Mouse (Mus musculus) limb, embryonic 12.5 days (tissue): ENCODE measurements around the gene Vangl1. TPM values are rescaled to one million over a fixed set of nuclear protein-coding genes. Genes with fewer than 3 reads are reported as not detected.
"Not testable (repeated sequence)": the region's sequence is repeated elsewhere in the genome, so short reads cannot be mapped to it uniquely, and the experiment has no call there.

ENCODE experiments used
- ATAC-seq: fragments of 200-750 bp; cut with Nextera tagmentation; 2 replicates; pipeline ENCODE4 v1.8.0; 2017; ENCODE audit warnings: low read depth, moderate TSS enrichment; ENCODE audit not compliant: insufficient number of reproducible peaks, insufficient read depth, low FRiP score, low TSS enrichment
- H3K27ac ChIP-seq: fragments of 300-500 bp; sonication (generic); 2 replicates; pipeline ENCODE4 v1.5.1; 2016; ENCODE audit warnings: mild to moderate bottlenecking, moderate library complexity
- H3K27me3 ChIP-seq: fragments of 300-500 bp; sonication (generic); 2 replicates; pipeline ENCODE4 v1.6.1; 2016; ENCODE audit warnings: mild to moderate bottlenecking, moderate library complexity
- H3K36me3 ChIP-seq: fragments of 300-500 bp; sonication (generic); 2 replicates; pipeline ENCODE4 v1.6.1; 2016; ENCODE audit warnings: mild to moderate bottlenecking, moderate library complexity
- H3K4me1 ChIP-seq: fragments of 300-500 bp; sonication (generic); replicated peaks from 2 replicates; pipeline ENCODE4 v1.6.1; 2016
- H3K4me2 ChIP-seq: fragments of 300-500 bp; sonication (generic); 2 replicates; pipeline ENCODE4 v1.6.1; 2016; ENCODE audit warnings: mild to moderate bottlenecking, moderate library complexity
- H3K4me3 ChIP-seq: fragments of 300-500 bp; sonication (generic); replicated peaks from 2 replicates; pipeline ENCODE4 v1.5.1; 2016; ENCODE audit warnings: mild to moderate bottlenecking
- H3K9ac ChIP-seq: fragments of 300-500 bp; sonication (generic); replicated peaks from 2 replicates; pipeline ENCODE4 v1.6.1; 2016; ENCODE audit warnings: mild to moderate bottlenecking, moderate library complexity
- H3K9me3 ChIP-seq: fragments of 300-500 bp; sonication (generic); 2 replicates; pipeline ENCODE4 v1.6.1; 2016; ENCODE audit warnings: mild to moderate bottlenecking, moderate library complexity
- WGBS: fragments of 180-500 bp; shearing (Covaris S2); methylation state at CpG from one replicate; pipeline ENCODE4 v1.1.7; 2016; 5-methylcytosine and 5-hydroxymethylcytosine counted together
- polyA plus RNA-seq: library from polyadenylated mRNA; unstranded; fragments of >200 nt; fragmentation: Nextera tagmentation; extraction: Ambion mirVana; gene quantifications from 2 replicates; pipeline ENCODE4 v1.2.1, GENCODE M21; 2016

The Vangl1 gene
- polyA plus RNA-seq, 1 experiment from 2014 or later: 15.4 TPM

- Histone ChIP-seq H3K4me2 (no peak overlapping the region), H3K36me3 (peaks cover 13% of the 10 kb centered on the region), H3K9me3 (no peaks in the 10 kb centered on the region), H3K27ac (peak overlapping the region; percentile 56; the same call in 1 of the 2 replicates), H3K9ac (no peak overlapping the region), H3K4me3 (no peak overlapping the region), H3K27me3 (no peaks in the 10 kb centered on the region), H3K4me1 (peaks cover 34% of the 10 kb centered on the region)
- peak; percentile 52 for ATAC-seq
- WGBS: 71% methylated on average over 13 of the region's 13 CpGs
Observed at GRCm38 (mm10) chr3:102169197-102169905, 35.1 kb downstream of the Vangl1 start.

- Histone ChIP-seq H3K9me3 (no peaks in the 10 kb centered on the region), H3K9ac (no peak overlapping the region), H3K4me1 (peaks cover 28% of the 10 kb centered on the region), H3K4me3 (no peak overlapping the region), H3K27ac (0 out of 2 replicates have a peak overlapping the region, but pooled peaks have one; percentile 0), H3K4me2 (no peak overlapping the region), H3K27me3 (no peaks in the 10 kb centered on the region), H3K36me3 (peaks cover 30% of the 10 kb centered on the region)
- 14% methylated on average over 10 of the region's 10 CpGs for WGBS
- ATAC-seq: no peak
Observed at GRCm38 (mm10) chr3:102167555-102168210, 36.8 kb downstream of the Vangl1 start.

GRCm38 (mm10) chr3:102166794-102167193, 37.7 kb downstream of the Vangl1 start:
- no peaks in the 10 kb centered on the region for H3K9me3 ChIP-seq
- WGBS: 84% methylated on average over 8 of the region's 8 CpGs
- no peaks in the 10 kb centered on the region for H3K27me3 ChIP-seq
- peaks cover 34% of the 10 kb centered on the region for H3K36me3 ChIP-seq
- H3K4me2 ChIP-seq: no peak overlapping the region
- H3K9ac ChIP-seq: no peak overlapping the region
- no peak for ATAC-seq
- H3K4me1 ChIP-seq: peaks cover 28% of the 10 kb centered on the region
- no peak overlapping the region for H3K27ac ChIP-seq
- no peak overlapping the region for H3K4me3 ChIP-seq

GRCm38 (mm10) chr3:102166287-102166620, 38.2 kb downstream of the Vangl1 start:
- WGBS: 72% methylated on average over 4 of the region's 4 CpGs
- Histone ChIP-seq H3K4me3 (no peak overlapping the region), H3K36me3 (peaks cover 39% of the 10 kb centered on the region), H3K4me2 (no peak overlapping the region), H3K27ac (no peak overlapping the region), H3K9me3 (no peaks in the 10 kb centered on the region), H3K4me1 (peaks cover 28% of the 10 kb centered on the region), H3K9ac (no peak overlapping the region), H3K27me3 (no peaks in the 10 kb centered on the region)
- no peak for ATAC-seq

GRCm38 (mm10) chr3:102165536-102166286, 38.8 kb downstream of the Vangl1 start:
- Histone ChIP-seq H3K4me2 (no peak overlapping the region), H3K9me3 (no peaks in the 10 kb centered on the region), H3K27me3 (no peaks in the 10 kb centered on the region), H3K4me1 (peaks cover 28% of the 10 kb centered on the region), H3K9ac (0 out of 2 replicates have a peak overlapping the region, but pooled peaks have one; percentile 14), H3K36me3 (peaks cover 45% of the 10 kb centered on the region), H3K4me3 (no peak overlapping the region), H3K27ac (no peak overlapping the region)
- 84% methylated on average over 21 of the region's 21 CpGs for WGBS
- ATAC-seq: no peak

GRCm38 (mm10) chr3:102164911-102165310, 39.6 kb downstream of the Vangl1 start:
- Histone ChIP-seq H3K4me3 (no peak overlapping the region), H3K27ac (no peak overlapping the region), H3K9me3 (no peaks in the 10 kb centered on the region), H3K36me3 (peaks cover 52% of the 10 kb centered on the region), H3K4me1 (peaks cover 28% of the 10 kb centered on the region), H3K27me3 (no peaks in the 10 kb centered on the region), H3K4me2 (no peak overlapping the region), H3K9ac (no peak overlapping the region)
- no peak for ATAC-seq
- 52% methylated on average over 4 of the region's 4 CpGs for WGBS

- WGBS: 94% methylated on average over 1 of the region's 1 CpGs
- ATAC-seq: not testable (repeated sequence)
- peaks cover 59% of the 10 kb centered on the region for H3K36me3 ChIP-seq
Observed at GRCm38 (mm10) chr3:102163861-102164260, 40.6 kb downstream of the Vangl1 start.

GRCm38 (mm10) chr3:102159423-102160325, 44.8 kb downstream of the Vangl1 start:
- Histone ChIP-seq H3K9me3 (no peaks in the 10 kb centered on the region), H3K9ac (no peak overlapping the region), H3K4me2 (no peak overlapping the region), H3K4me3 (no peak overlapping the region), H3K27me3 (no peaks in the 10 kb centered on the region), H3K4me1 (peaks cover 5% of the 10 kb centered on the region), H3K36me3 (peaks cover 72% of the 10 kb centered on the region), H3K27ac (no peak overlapping the region)
- ATAC-seq: no peak
- 82% methylated on average over 14 of the region's 14 CpGs for WGBS

More at GRCm38 (mm10) chr3:102163861-102164260, 40.6 kb downstream of the Vangl1 start:
- peaks cover 20% of the 10 kb centered on the region for H3K4me1 ChIP-seq
- not testable (repeated sequence) for H3K4me3 ChIP-seq, H3K27ac ChIP-seq, H3K9me3 ChIP-seq, H3K4me2 ChIP-seq, H3K27me3 ChIP-seq, H3K9ac ChIP-seq

- no peak overlapping the region for H3K27ac ChIP-seq
- 90% methylated on average over 14 of the region's 14 CpGs for WGBS
Observed at GRCm38 (mm10) chr3:102158759-102159422, 45.6 kb downstream of the Vangl1 start.

GRCm38 (mm10) chr3:102157652-102158051, 46.8 kb downstream of the Vangl1 start:
- Histone ChIP-seq H3K27me3 (no peaks in the 10 kb centered on the region), H3K4me3 (no peak overlapping the region), H3K4me1 (peaks cover 9% of the 10 kb centered on the region), H3K4me2 (no peak overlapping the region), H3K27ac (no peak overlapping the region), H3K36me3 (peaks cover 53% of the 10 kb centered on the region), H3K9me3 (no peaks in the 10 kb centered on the region), H3K9ac (no peak overlapping the region)
- ATAC-seq: no peak
- 87% methylated on average over 6 of the region's 6 CpGs for WGBS

More at GRCm38 (mm10) chr3:102158759-102159422, 45.6 kb downstream of the Vangl1 start:
- Histone ChIP-seq H3K9me3 (no peaks in the 10 kb centered on the region), H3K4me2 (no peak overlapping the region), H3K4me1 (peaks cover 5% of the 10 kb centered on the region), H3K4me3 (no peak overlapping the region), H3K36me3 (peaks cover 65% of the 10 kb centered on the region), H3K27me3 (no peaks in the 10 kb centered on the region), H3K9ac (no peak overlapping the region)
- ATAC-seq: no peak
